Mouse (Mus musculus) liver, embryonic 11.5 days (tissue): ENCODE data around the gene Olfr750. TPM values are rescaled to one million over a fixed set of nuclear protein-coding genes. Genes with fewer than 3 reads are reported as not detected.

Source experiments
- ATAC-seq: fragments of 200-750 bp; cut with Nextera tagmentation; replicated peaks from 2 replicates; pipeline ENCODE4 v1.8.0; 2017; ENCODE audit warnings: moderate number of reproducible peaks, mild to moderate bottlenecking, moderate TSS enrichment, moderate library complexity; ENCODE audit not compliant: low FRiP score
- DNase-seq: peaks from one replicate; pipeline ENCODE4 v3.0.0-alpha.2; 2017; ENCODE audit warnings: low spot score
- H3K27ac ChIP-seq: fragments of 300-500 bp; sonication (generic); 2 replicates; pipeline ENCODE4 v1.5.1; 2014; ENCODE audit warnings: mild to moderate bottlenecking, low read depth, low read length, control low read depth
- H3K27me3 ChIP-seq: fragments of 300-500 bp; sonication (generic); replicated peaks from 2 replicates; pipeline ENCODE4 v1.6.1; 2014; ENCODE audit warnings: low read length, mixed read lengths; ENCODE audit not compliant: control insufficient read depth, insufficient read depth
- H3K36me3 ChIP-seq: fragments of 300-500 bp; sonication (generic); 2 replicates; pipeline ENCODE4 v1.6.1; 2014; ENCODE audit warnings: mild to moderate bottlenecking, low read length, moderate library complexity, mixed read lengths; ENCODE audit not compliant: control insufficient read depth, insufficient read depth
- H3K4me1 ChIP-seq: fragments of 300-500 bp; sonication (generic); replicated peaks from 2 replicates; pipeline ENCODE4 v1.6.1; 2014; ENCODE audit warnings: low read length, mixed read lengths; ENCODE audit not compliant: control insufficient read depth, insufficient read depth
- H3K4me2 ChIP-seq: fragments of 300-500 bp; sonication (generic); 2 replicates; pipeline ENCODE4 v1.6.1; 2014; ENCODE audit warnings: mild to moderate bottlenecking, control low read depth, moderate library complexity
- H3K4me3 ChIP-seq: fragments of 300-500 bp; sonication (generic); 2 replicates; pipeline ENCODE4 v1.5.1; 2014; ENCODE audit warnings: low read depth, low read length, control low read depth
- H3K9ac ChIP-seq: fragments of 300-500 bp; sonication (generic); 2 replicates; pipeline ENCODE4 v1.6.1; 2014; ENCODE audit warnings: low read depth, low read length, control low read depth
- H3K9me3 ChIP-seq: fragments of 300-500 bp; sonication (generic); 2 replicates; pipeline ENCODE4 v1.6.1; 2016; ENCODE audit warnings: low read length, inconsistent platforms, mixed read lengths; ENCODE audit not compliant: control insufficient read depth
- WGBS: fragments of 180-500 bp; shearing (Covaris S2); extraction: QIAGEN DNeasy Blood & Tissue Kit; methylation state at CpG from one replicate; pipeline ENCODE4 v1.1.7; 2014; 5-methylcytosine and 5-hydroxymethylcytosine counted together
- polyA plus RNA-seq: library from polyadenylated mRNA; unstranded; fragments of >200 nt; fragmentation: Nextera tagmentation; extraction: Ambion mirVana; gene quantifications from 2 replicates; pipeline ENCODE4 v1.2.1, GENCODE M21; 2014

Olfr750 gene
- not detected in 2 replicates for polyA plus RNA-seq

- Histone ChIP-seq H3K36me3 (no peaks in the 10 kb centered on the region), H3K9ac (no peak within 1 kb of the TSS), H3K4me1 (no peaks in the 10 kb centered on the region), H3K4me3 (no peak within 1 kb of the TSS), H3K9me3 (no peaks in the 10 kb centered on the region), H3K27ac (no peak within 1 kb of the TSS), H3K27me3 (no peaks in the 10 kb centered on the region), H3K4me2 (no peak within 1 kb of the TSS)
- no peak for DNase-seq
- ATAC-seq = no peak
- 76% methylated on average over 3 of the region's 3 CpGs for WGBS
Observed at GRCm38 (mm10) chr14:51074335-51074734, at the start of gene Olfr750. Gene Olfr750 (minus strand): TSS chr14:51074435.

- Histone ChIP-seq H3K4me1 (no peaks in the 10 kb centered on the region), H3K27me3 (no peaks in the 10 kb centered on the region), H3K4me3 (no peak within 1 kb of the TSS), H3K36me3 (no peaks in the 10 kb centered on the region), H3K9me3 (no peaks in the 10 kb centered on the region), H3K9ac (no peak within 1 kb of the TSS), H3K4me2 (no peak within 1 kb of the TSS), H3K27ac (no peak within 1 kb of the TSS)
- DNase-seq (no peak), ATAC-seq (no peak)
- WGBS = 59% methylated on average over 12 of the region's 12 CpGs
Observed at GRCm38 (mm10) chr14:51113916-51114560, 39.8 kb upstream of the Olfr750 start, which contains the start of gene Eddm3b. Gene Eddm3b (plus strand): TSS chr14:51114426.

- H3K4me1 ChIP-seq = no peaks in the 10 kb centered on the region
- no peak for DNase-seq
- no peak overlapping the region for H3K4me3 ChIP-seq
- H3K4me2 ChIP-seq = no peak overlapping the region
- no peak overlapping the region for H3K9ac ChIP-seq
- no peaks in the 10 kb centered on the region for H3K36me3 ChIP-seq
- ATAC-seq = no peak
- H3K27ac ChIP-seq = no peak overlapping the region
- WGBS = 48% methylated on average over 9 of the region's 9 CpGs
- H3K9me3 ChIP-seq = no peaks in the 10 kb centered on the region
- H3K27me3 ChIP-seq = no peaks in the 10 kb centered on the region
Observed at GRCm38 (mm10) chr14:51113476-51113875, 39.2 kb upstream of the Olfr750 start.

GRCm38 (mm10) chr14:51111966-51112365 lies 37.7 kb upstream of the Olfr750 start:
- Histone ChIP-seq H3K27ac (no peak overlapping the region), H3K4me2 (no peak overlapping the region), H3K4me3 (no peak overlapping the region), H3K9ac (no peak overlapping the region), H3K9me3 (no peaks in the 10 kb centered on the region), H3K4me1 (no peaks in the 10 kb centered on the region), H3K36me3 (no peaks in the 10 kb centered on the region), H3K27me3 (no peaks in the 10 kb centered on the region)
- DNase-seq = no peak
- WGBS = 62% methylated on average over 3 of the region's 3 CpGs
- no peak for ATAC-seq

- Histone ChIP-seq H3K4me1 (peaks cover 5% of the 10 kb centered on the region; the same call in 1 of the 2 replicates), H3K9ac (no peak overlapping the region), H3K4me3 (no peak overlapping the region), H3K9me3 (no peaks in the 10 kb centered on the region), H3K36me3 (no peaks in the 10 kb centered on the region), H3K27ac (no peak overlapping the region), H3K27me3 (no peaks in the 10 kb centered on the region), H3K4me2 (no peak overlapping the region)
- no peak for DNase-seq
- no peak for ATAC-seq
Observed at GRCm38 (mm10) chr14:51106449-51106967, 32.3 kb upstream of the Olfr750 start.

GRCm38 (mm10) chr14:51104366-51104765 lies 30.1 kb upstream of the Olfr750 start:
- Histone ChIP-seq H3K36me3 (no peaks in the 10 kb centered on the region), H3K27me3 (no peaks in the 10 kb centered on the region), H3K9me3 (no peaks in the 10 kb centered on the region), H3K4me3 (no peak overlapping the region), H3K27ac (no peak overlapping the region), H3K9ac (no peak overlapping the region; the same call in 1 of the 2 replicates), H3K4me1 (peaks cover 5% of the 10 kb centered on the region; the same call in 1 of the 2 replicates), H3K4me2 (no peak overlapping the region)
- no peak for ATAC-seq
- 81% methylated on average over 2 of the region's 2 CpGs for WGBS
- DNase-seq = no peak

- no peak overlapping the region for H3K4me2 ChIP-seq
- H3K4me3 ChIP-seq = no peak overlapping the region
- H3K4me1 ChIP-seq = peaks cover 5% of the 10 kb centered on the region; the same call in 1 of the 2 replicates
- H3K9ac ChIP-seq = no peak overlapping the region
- H3K27ac ChIP-seq = no peak overlapping the region
- no peaks in the 10 kb centered on the region for H3K36me3 ChIP-seq
- no peak for ATAC-seq
- peak; percentile 51 for DNase-seq
- WGBS = 58% methylated on average over 3 of the region's 3 CpGs
- no peaks in the 10 kb centered on the region for H3K9me3 ChIP-seq
- no peaks in the 10 kb centered on the region for H3K27me3 ChIP-seq
Observed at GRCm38 (mm10) chr14:51103217-51103616, 29.0 kb upstream of the Olfr750 start.

- Histone ChIP-seq H3K4me3 (no peak overlapping the region), H3K4me1 (peaks cover under 1% of the 10 kb centered on the region; the same call in 1 of the 2 replicates), H3K27ac (no peak overlapping the region), H3K9ac (no peak overlapping the region), H3K27me3 (no peaks in the 10 kb centered on the region), H3K36me3 (no peaks in the 10 kb centered on the region), H3K9me3 (no peaks in the 10 kb centered on the region), H3K4me2 (no peak overlapping the region)
- no peak for DNase-seq
- 73% methylated on average over 9 of the region's 9 CpGs for WGBS
- no peak for ATAC-seq
Observed at GRCm38 (mm10) chr14:51101284-51101683, 27.0 kb upstream of the Olfr750 start.

- no peaks in the 10 kb centered on the region for H3K36me3 ChIP-seq
- no peaks in the 10 kb centered on the region for H3K27me3 ChIP-seq
- DNase-seq (no peak), ATAC-seq (no peak)
- whole genome bisulfite sequencing = 93% methylated on average over 11 of the region's 11 CpGs
- no peak overlapping the region for H3K27ac ChIP-seq
- H3K4me1 ChIP-seq = no peaks in the 10 kb centered on the region
- H3K9ac ChIP-seq = no peak overlapping the region
- no peak overlapping the region for H3K4me3 ChIP-seq
- H3K9me3 ChIP-seq = no peaks in the 10 kb centered on the region
- no peak overlapping the region for H3K4me2 ChIP-seq
Observed at GRCm38 (mm10) chr14:51098921-51099320, 24.7 kb upstream of the Olfr750 start.
